Mouse (Mus musculus) brain, embryonic 14.5 days (tissue): ENCODE data around the gene Dchs1.

Source experiments
- CTCF ChIP-seq: fragments of 200-500 bp; IDR thresholded peaks from 2 replicates; pipeline ENCODE4 v1.5.1; 2012; ENCODE audit warnings: inconsistent platforms, mild to moderate bottlenecking, moderate library complexity, borderline replicate concordance; ENCODE audit not compliant: insufficient read depth, insufficient read length; ENCODE audit errors: extremely low read depth
- POLR2A ChIP-seq: fragments of 200-500 bp; IDR thresholded peaks from 2 replicates; pipeline ENCODE4 v1.6.1; 2012; ENCODE audit warnings: mild to moderate bottlenecking, inconsistent platforms, borderline replicate concordance; ENCODE audit not compliant: poor library complexity, insufficient read depth, insufficient read length, severe bottlenecking; ENCODE audit errors: extremely low read depth

- no peak for TF ChIP-seq CTCF
- no peak for TF ChIP-seq POLR2A
Measured at GRCm38 (mm10) chr7:105812566-105812965, 25.1 kb upstream of the Dchs1 start.
